Mouse (Mus musculus): Measurements from ENCODE around the gene Tbc1d10b.

DNA sequence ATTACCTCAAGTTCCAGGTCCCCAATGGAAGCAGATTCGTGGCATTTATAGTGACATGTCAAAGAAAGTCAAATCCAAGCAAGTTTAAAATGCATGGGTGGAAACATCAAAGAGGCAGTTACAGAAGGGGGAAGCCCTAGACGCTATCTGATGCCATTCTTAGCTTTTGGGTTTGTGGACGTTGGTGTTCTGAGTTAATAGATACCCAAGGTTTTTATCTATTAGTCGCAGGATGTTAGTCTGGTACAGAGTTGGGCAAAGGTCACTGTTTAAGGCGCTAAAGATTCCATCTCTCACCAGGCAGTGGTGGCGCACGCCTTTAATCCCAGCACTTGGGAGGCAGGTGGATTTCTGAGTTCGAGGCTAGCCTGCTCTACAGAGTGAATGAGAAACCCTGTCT is 24.9 kb downstream of the Tbc1d10b start:
- TF ChIP-seq CTCF (IDR thresholded peaks at IDR 0.05; ENCODE audit: extremely low read depth, insufficient read depth, low read length) (no peak), POLR2A (IDR thresholded peaks at IDR 0.05; ENCODE audit: extremely low read depth, insufficient read depth, low read length) (no peak)
